Mouse (Mus musculus) midbrain, postnatal 0 days (tissue): ENCODE measurements around the gene Muc1. TPM values are rescaled to one million over a fixed set of nuclear protein-coding genes. Genes with fewer than 3 reads are reported as not detected.
A peak's percentile ranks its signal among the peaks of the same experiment; 100 is the strongest.

Source experiments
- ATAC-seq: fragments of 200-750 bp; cut with Nextera tagmentation; 2 replicates; pipeline ENCODE4 v1.8.0; 2017; ENCODE audit warnings: moderate number of reproducible peaks, mild to moderate bottlenecking, moderate TSS enrichment, moderate library complexity; ENCODE audit not compliant: low FRiP score
- DNase-seq: peaks from one replicate; pipeline ENCODE4 v3.0.0-alpha.2; 2015; ENCODE audit warnings: low spot score
- H3K27ac ChIP-seq: fragments of 300-500 bp; sonication (generic); 2 replicates; pipeline ENCODE4 v1.5.1; 2014; ENCODE audit warnings: low read depth, mild to moderate bottlenecking, low read length, mixed read lengths
- H3K27me3 ChIP-seq: fragments of 300-500 bp; sonication (generic); 2 replicates; pipeline ENCODE4 v1.6.1; 2014; ENCODE audit warnings: low read length, control low read depth, mixed read lengths; ENCODE audit not compliant: insufficient read depth
- H3K36me3 ChIP-seq: fragments of 300-500 bp; sonication (generic); 2 replicates; pipeline ENCODE4 v1.6.1; 2014; ENCODE audit warnings: low read length, control low read depth, mixed read lengths; ENCODE audit not compliant: insufficient read depth
- H3K4me1 ChIP-seq: fragments of 300-500 bp; sonication (generic); 2 replicates; pipeline ENCODE4 v1.6.1; 2014; ENCODE audit warnings: mild to moderate bottlenecking, control low read depth, antibody characterized with exemption, low read length, mixed read lengths; ENCODE audit not compliant: insufficient read depth
- H3K4me2 ChIP-seq: fragments of 300-500 bp; sonication (generic); 2 replicates; pipeline ENCODE4 v1.6.1; 2014; ENCODE audit warnings: low read depth, mild to moderate bottlenecking, low read length, mixed read lengths; ENCODE audit not compliant: poor library complexity, severe bottlenecking
- H3K4me3 ChIP-seq: fragments of 300-500 bp; sonication (generic); 2 replicates; pipeline ENCODE4 v1.5.1; 2014; ENCODE audit warnings: low read depth, mild to moderate bottlenecking, low read length, moderate library complexity
- H3K9ac ChIP-seq: fragments of 300-500 bp; sonication (generic); replicated peaks from 2 replicates; pipeline ENCODE4 v1.6.1; 2014; ENCODE audit warnings: mild to moderate bottlenecking, low read length, moderate library complexity, mixed read lengths; ENCODE audit not compliant: poor library complexity, severe bottlenecking
- H3K9me3 ChIP-seq: fragments of 300-500 bp; sonication (generic); 2 replicates; pipeline ENCODE4 v1.6.1; 2016; ENCODE audit warnings: low read length, control low read depth
- CTCF ChIP-seq: IDR thresholded peaks from 2 replicates; pipeline ENCODE4 v1.5.1; 2016; ENCODE audit warnings: antibody characterized with exemption, mild to moderate bottlenecking
- WGBS: fragments of 180-500 bp; shearing (Covaris S2); extraction: QIAGEN DNeasy Blood & Tissue Kit; methylation state at CpG from one replicate; pipeline ENCODE4 v1.1.7; 2014; 5-methylcytosine and 5-hydroxymethylcytosine counted together
- polyA plus RNA-seq: library from polyadenylated mRNA; unstranded; fragments of >200 nt; fragmentation: Nextera tagmentation; extraction: Ambion mirVana; gene quantifications from 2 replicates; pipeline ENCODE4 v1.2.1, GENCODE M21; 2015
- total RNA-seq: library from RNA; depleted of rRNA; stranded (reverse); fragments of >200 nt; gene quantifications from 2 replicates; pipeline ENCODE4 v1.2.3, GENCODE M21; 2014

Muc1 gene
- total and polyA plus RNA-seq, 2 experiments from 2014 or later = 0.52 to 3.8 TPM

GRCm38 (mm10) chr3:89271760-89272159 lies 42.9 kb downstream of the Muc1 start:
- Histone ChIP-seq H3K4me1 (peaks cover 11% of the 10 kb centered on the region; the same call in 1 of the 2 replicates), H3K9ac (no peak overlapping the region), H3K36me3 (0 out of 2 replicates have a peak, but pooled peaks cover 3% of the 10 kb centered on the region), H3K9me3 (no peaks in the 10 kb centered on the region), H3K4me3 (no peak overlapping the region), H3K27me3 (no peaks in the 10 kb centered on the region), H3K4me2 (no peak overlapping the region), H3K27ac (no peak overlapping the region)
- TF ChIP-seq CTCF = no peak
- WGBS = 57% methylated on average over 6 of the region's 6 CpGs
- no peak for DNase-seq
- no peak for ATAC-seq

- DNase-seq (no peak), ATAC-seq (no peak)
- Histone ChIP-seq H3K27ac (no peak overlapping the region), H3K27me3 (peaks cover 4% of the 10 kb centered on the region; the same call in 1 of the 2 replicates), H3K4me3 (no peak overlapping the region), H3K9ac (no peak overlapping the region), H3K36me3 (no peaks in the 10 kb centered on the region), H3K9me3 (no peaks in the 10 kb centered on the region), H3K4me1 (peaks cover 4% of the 10 kb centered on the region), H3K4me2 (no peak overlapping the region)
- WGBS = 92% methylated on average over 13 of the region's 13 CpGs
- TF ChIP-seq CTCF = no peak
Observed at GRCm38 (mm10) chr3:89276061-89276460, 47.2 kb downstream of the Muc1 start.

GRCm38 (mm10) chr3:89277281-89278021 lies 48.6 kb downstream of the Muc1 start:
- no peak overlapping the region for H3K4me3 ChIP-seq

GRCm38 (mm10) chr3:89278107-89278506 lies 49.2 kb downstream of the Muc1 start:
- peaks cover 7% of the 10 kb centered on the region for H3K4me1 ChIP-seq
- 85% methylated on average over 7 of the region's 7 CpGs for WGBS
- H3K27ac ChIP-seq = no peak overlapping the region
- peak overlapping the region; percentile 88 for H3K4me2 ChIP-seq
- no peak overlapping the region for H3K9ac ChIP-seq
- ATAC-seq = no peak
- no peak for DNase-seq
- TF ChIP-seq CTCF = no peak
- 0 out of 2 replicates have a peak overlapping the region, but pooled peaks have one; percentile 5 for H3K4me3 ChIP-seq
- no peaks in the 10 kb centered on the region for H3K36me3 ChIP-seq
- no peaks in the 10 kb centered on the region for H3K9me3 ChIP-seq
- peaks cover 7% of the 10 kb centered on the region; the same call in 1 of the 2 replicates for H3K27me3 ChIP-seq

More at GRCm38 (mm10) chr3:89277281-89278021, 48.6 kb downstream of the Muc1 start:
- Histone ChIP-seq H3K9me3 (no peaks in the 10 kb centered on the region), H3K4me2 (peak overlapping the region; percentile 88), H3K27me3 (peaks cover 7% of the 10 kb centered on the region; the same call in 1 of the 2 replicates), H3K27ac (no peak overlapping the region), H3K36me3 (no peaks in the 10 kb centered on the region), H3K4me1 (peaks cover 7% of the 10 kb centered on the region), H3K9ac (no peak overlapping the region)
- 62% methylated on average over 14 of the region's 14 CpGs for WGBS
- no peak for DNase-seq
- no peak for ATAC-seq
- TF ChIP-seq CTCF = no peak

GRCm38 (mm10) chr3:89278643-89279042 lies 49.8 kb downstream of the Muc1 start:
- H3K36me3 ChIP-seq = no peaks in the 10 kb centered on the region
- no peak overlapping the region for H3K9ac ChIP-seq
- H3K4me2 ChIP-seq = peak overlapping the region; percentile 88
- peaks cover 7% of the 10 kb centered on the region; the same call in 1 of the 2 replicates for H3K27me3 ChIP-seq
- DNase-seq = no peak
- ATAC-seq = no peak
- H3K27ac ChIP-seq = 0 out of 2 replicates have a peak overlapping the region, but pooled peaks have one; percentile 34
- no peaks in the 10 kb centered on the region for H3K9me3 ChIP-seq
- H3K4me1 ChIP-seq = peaks cover 7% of the 10 kb centered on the region
- peak overlapping the region; percentile 41 for H3K4me3 ChIP-seq
- 36% methylated on average over 8 of the region's 8 CpGs for WGBS
- no peak for TF ChIP-seq CTCF

- DNase-seq (peak; percentile 79), ATAC-seq (peak; percentile 36)
- Histone ChIP-seq H3K4me1 (peaks cover 7% of the 10 kb centered on the region), H3K27ac (peak overlapping the region; percentile 51; the same call in 1 of the 2 replicates), H3K9me3 (no peaks in the 10 kb centered on the region), H3K4me2 (peak overlapping the region; percentile 88), H3K9ac (peak overlapping the region; percentile 59), H3K36me3 (no peaks in the 10 kb centered on the region), H3K27me3 (peaks cover 7% of the 10 kb centered on the region; the same call in 1 of the 2 replicates), H3K4me3 (peak overlapping the region; percentile 41)
- 4% methylated on average over 34 of the region's 35 CpGs for WGBS
- TF ChIP-seq CTCF = no peak
Observed at GRCm38 (mm10) chr3:89279153-89279890, 50.5 kb downstream of the Muc1 start.
